Mouse (Mus musculus) layer of hippocampus, adult 8-10 months (tissue): ENCODE results near the gene Rpl18a. TPM values are rescaled to one million over a fixed set of nuclear protein-coding genes. Genes with fewer than 3 reads are reported as not detected.
A peak's percentile ranks its signal among the peaks of the same experiment; 100 is the strongest.
"Not testable (repeated sequence)": the region's sequence is repeated elsewhere in the genome, so short reads cannot be mapped to it uniquely, and the experiment has no call there.

ENCODE experiments used
- DNase-seq, 2 experiments: peaks; one replicate each; pipeline ENCODE4 v3.0.0; 2022; ENCODE audit warnings: low spot score in 2 of 2
- total RNA-seq, 4 experiments: library from RNA; stranded (reverse); gene quantifications; 2 replicates each; pipeline ENCODE4 v1.2.4; 2022

Gene Rpl18a
- total RNA-seq, 4 experiments from 2014 or later = 619 to 893 (median 714) TPM

DNA sequence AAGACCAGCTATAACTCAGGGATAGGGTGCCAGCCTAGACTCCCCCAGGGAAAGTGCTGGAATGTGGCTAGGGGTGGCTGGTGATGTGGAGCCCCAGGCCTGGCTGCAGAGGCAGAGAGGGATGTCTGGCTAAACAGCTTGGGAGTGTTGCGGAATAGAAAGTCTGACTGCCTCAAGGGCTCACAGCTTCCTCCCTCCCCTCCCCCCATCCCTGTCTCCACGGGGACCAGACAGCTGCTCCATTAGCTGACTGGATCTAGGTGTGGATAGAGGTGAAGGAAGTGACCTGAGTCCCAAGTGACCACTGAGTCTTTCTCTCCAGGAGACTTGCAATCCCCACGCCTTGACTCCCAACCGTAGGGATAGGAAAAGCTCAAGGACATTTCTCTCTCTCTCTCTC, 5.9 kb upstream of the Rpl18a start:
- no peak for DNase-seq

DNA sequence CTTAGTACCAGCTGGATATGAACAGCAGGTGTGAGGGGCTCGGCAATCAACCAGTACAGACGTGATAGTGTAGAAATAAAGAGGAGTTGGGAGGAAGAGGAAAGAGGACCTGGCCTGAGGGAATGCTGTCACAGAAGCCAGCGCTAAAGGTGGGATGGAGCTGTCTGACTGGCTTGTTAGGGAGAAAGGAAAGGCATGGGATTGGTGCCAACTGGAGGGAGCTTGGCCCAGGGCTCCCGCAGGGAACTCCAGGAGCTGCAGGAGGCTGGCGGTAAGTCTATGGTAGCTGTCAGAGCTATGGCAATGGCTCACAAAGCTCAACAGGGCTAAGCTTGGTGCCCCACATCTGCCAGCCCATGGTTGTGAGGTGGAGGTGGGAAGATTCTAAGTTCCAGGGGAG, 5.0 kb upstream of the Rpl18a start:
- no peak for DNase-seq

DNA sequence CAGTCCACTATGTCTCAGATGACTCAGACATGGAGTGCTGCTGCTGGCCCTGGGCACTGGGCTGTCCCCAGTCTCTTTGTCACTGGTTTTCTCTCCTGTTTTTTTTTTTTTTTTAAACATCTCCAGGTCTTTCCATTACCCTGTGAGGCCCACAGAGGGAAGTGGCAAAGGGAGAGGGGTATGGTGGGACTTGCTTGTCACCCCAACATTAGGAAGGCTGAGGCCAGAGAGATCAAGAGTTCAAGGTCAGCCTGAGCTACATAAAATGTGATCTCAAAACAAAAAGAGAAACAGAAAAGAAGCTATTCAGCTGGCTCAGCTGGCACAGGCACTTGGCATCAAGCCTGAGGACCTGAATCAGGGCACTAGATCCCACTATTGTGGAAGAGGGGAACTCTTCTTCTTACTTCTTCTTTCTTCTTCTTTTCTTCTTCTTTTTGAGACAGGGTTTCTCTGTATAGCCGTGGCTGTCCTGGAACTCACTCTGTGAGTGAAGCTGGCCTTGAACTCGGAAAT, 3.7 kb upstream of the Rpl18a start:
- DNase-seq = no peak

DNA sequence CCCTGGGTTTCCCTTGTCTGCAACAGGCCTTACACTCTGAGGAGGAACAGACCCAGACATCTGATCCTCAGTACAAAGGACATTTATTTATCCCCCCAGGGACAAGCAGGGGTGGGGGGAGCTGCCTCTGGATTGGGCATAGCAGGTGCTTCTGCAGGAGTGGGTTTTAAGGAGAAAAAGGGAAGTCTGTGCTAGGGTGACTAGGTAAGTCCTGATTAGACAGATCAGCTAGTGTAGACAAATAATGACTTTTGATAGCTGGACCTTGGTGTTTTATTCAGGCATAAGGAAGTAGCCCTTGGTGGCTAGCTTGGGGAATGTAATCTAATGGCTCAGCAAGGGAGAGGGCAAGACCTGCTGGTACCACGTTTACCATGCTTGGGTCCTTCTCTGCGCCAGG, 2.0 kb upstream of the Rpl18a start:
- no peak for DNase-seq

DNA sequence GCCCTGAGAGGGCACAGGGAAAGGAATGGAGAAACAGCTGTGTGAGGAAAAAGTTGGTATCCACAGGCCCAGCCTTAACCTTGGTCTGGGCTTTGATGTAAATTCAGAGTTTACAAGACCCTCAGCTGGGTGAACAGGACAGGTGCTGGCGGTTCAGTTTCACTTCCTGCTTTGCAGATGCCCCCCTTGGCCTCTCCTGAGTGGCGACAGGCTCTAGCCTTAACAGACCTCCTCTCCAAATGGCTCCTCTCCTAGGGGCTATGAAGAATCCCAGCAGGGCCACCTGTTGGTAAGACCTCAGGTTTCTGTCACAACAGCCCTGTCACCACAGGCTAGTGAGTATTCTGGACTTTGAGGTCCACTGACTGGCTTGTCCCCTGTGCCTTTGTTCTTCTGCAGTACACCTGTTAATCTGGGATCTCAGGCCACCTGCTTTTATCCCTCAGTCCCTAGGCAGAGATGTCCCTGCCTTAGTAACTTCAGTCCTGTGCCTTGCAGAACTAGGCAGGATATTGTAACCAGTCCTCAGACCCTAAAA, 1.5 kb upstream of the Rpl18a start:
- no peak for DNase-seq

DNA sequence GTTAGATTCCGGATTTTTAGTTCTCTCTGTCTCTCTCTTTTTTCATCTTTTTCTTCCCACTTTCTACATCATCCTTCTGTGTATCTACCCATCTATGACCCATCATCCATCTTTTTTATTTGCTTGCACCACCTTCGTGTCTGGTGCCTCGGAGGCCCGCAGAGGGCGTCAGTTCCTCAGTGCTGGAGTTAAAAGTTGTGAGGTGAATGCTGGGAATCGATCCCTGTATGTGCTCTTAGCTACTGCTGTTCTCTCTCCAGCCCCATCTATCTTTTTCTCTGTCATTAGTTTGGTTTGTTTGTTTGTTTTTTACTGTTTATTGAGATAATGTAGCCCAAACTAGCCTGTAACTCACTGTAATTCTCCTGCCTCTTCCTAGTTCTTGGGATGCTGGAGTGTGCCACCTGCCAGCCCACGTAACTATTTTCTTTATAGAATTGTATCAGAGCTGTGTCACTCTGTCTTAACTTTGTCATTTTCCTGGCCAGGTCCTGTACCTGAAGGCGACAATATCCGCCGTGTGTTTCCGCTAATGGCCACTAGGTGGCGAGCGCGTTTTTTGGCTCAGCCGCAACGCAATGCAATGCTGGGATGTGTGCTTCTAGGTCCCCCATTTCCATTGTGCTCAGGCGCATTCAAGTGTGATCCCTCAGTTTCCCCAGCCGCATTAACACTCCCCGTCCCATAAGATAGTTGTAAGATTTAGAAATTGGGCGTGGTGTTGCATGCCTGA, 635 bp upstream of the Rpl18a start:
- peak; percentile 77 to 90 for DNase-seq

DNA sequence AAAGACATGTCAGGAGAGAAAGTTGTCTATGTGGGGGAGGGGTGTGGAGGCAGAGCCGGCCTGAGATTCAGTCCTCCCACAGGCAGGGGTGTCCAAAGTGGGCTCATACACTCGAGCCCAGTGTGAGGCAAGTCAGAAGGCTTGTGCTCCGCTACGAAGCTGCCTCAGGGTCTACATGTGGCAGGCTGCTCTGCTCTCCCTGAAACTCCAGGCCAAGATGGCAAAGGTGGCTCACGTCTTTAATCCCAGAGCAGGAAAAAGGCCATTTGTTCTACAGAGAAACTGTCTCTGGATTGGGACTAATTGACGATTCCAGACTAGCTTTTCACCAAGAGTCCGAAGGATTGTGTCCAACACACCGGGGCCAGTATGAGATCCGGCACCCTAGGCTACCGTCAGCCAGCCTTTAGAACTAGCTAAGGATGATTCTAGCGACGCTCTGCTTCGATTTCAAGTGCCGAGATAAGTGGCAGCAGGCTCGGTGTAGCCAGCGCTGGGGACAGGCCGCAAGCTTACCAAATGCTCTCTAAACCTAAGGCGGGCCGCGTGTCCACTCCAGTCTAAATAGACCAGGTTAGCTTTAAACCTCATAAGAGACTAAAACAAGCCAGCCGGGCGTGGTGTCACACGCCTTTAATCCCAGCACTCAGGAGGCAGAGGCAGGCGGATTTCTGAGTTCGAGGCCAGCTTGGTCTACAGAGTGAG, 744 bp downstream of the Rpl18a start:
- DNase-seq = no peak

DNA sequence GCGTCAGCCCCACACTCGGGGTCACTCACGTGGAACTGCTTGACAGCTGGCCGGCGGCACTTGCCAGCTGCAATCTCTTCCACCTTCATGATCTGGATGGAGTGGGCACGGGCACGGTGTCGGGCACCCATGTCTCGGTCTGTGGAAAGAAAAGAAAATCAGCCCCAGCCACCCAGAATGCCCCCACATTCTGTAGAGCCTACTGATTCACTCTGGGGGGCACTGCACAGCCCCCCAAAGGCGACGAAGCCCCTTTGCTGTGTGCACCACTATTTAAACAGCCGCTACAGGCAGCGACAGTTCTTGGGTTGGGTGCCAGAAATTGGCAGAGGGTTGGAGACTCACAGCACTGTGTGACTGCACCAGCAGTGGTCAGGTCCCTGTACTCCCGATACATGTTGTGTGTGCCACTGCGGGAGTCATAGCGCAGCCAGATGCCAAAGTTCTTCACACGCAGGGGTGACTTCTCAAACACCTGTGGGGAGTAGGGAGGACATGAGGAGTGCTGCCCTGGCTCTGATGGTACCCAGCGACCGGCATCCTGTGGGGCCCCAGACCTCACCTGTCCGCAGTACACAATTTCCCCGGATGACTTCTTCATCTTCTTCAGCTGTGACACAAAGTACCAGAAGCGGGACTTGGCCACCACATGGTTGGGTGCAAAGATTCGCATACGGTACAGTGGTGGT, 1.5 kb downstream of the Rpl18a start:
- not testable (repeated sequence) for DNase-seq

DNA sequence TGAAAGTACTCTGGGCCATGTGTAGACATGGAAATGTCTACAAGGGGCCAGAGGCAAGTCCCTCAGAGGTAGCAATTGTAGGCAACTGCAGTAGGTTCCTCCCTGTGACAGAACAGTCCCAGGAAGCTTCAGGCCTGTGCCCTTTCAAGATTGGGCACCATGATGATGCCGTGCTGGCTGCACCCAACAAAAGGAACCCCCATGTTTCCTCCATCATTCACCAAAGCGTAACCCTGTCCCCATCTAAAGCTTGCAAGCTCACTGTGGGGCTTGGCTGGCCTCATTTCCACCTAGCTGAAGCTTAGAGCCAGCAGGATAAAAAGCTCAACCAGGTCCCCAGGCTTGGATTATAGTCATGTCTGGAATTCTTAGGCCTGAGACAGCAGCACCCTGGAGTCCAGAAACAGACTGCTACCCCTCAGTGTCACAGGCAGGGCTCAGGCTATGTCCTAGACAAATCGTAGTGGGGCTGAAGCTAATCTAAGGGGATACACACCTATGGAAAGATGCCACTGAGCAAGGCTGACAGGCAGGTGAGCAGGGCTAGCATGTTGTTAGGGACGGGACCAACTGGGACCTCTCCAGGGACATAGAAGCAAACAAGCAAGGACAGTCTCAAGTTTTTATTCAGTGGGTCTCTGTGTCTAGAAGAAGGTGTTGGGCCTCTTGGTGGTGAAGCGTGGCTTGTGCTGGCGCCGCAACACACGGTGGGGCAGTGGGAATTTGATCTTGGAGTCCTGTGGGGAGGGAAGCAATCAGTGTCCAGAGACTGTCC, 2.3 kb downstream of the Rpl18a start:
- DNase-seq = no peak

DNA sequence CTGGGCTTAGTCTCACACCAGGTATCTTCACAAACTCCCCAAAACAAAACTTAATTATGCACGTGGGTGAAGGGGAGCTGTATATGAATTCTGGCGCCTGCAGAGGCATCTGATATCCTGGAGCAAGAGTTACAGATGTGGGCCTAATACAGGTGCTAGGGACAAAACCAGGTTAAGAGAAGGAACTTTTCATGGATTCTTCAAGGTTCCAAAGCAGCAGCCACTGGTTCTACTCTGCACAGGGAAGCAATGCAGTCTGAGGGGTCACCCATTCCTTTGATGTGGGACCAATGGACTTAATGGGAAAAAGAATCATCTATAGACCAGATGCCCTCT, 2.9 kb downstream of the Rpl18a start:
- DNase-seq = no peak

DNA sequence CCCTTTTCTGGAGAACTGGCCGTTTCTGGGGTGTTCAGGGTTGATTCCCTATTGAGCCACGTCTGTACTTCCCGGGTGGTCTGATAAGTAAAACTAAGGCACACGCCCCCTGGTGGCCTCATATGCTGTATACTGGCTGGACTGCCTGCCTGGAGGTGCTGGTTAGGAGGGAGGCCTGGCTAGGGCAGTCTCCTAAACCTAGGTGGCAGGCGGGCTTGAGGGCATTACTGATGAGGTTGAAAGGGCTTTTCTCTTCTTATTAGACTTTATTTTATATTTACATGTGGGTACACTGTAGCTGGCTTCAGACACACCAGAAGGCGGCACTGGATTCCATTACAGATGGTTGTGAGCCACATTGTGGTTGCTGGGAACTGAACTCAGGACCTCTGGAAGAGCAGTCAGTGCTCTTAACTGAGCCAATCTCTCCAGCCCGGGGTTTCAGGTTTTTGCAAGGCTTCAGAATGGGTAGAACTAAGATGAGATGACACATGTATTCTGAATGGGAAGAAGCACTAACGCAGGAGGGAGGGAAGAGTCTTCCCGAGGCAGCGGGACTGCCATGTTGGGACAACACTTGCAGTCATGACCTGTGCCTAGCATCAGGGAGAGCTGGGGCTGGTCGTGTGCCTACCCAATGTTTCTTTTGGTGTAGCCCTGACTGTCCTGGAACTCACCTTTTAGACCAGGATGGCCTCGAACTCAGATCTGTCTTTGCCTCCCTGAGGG, 3.4 kb downstream of the Rpl18a start:
- DNase-seq = peak in 1 of 2 experiments; percentile 71

DNA sequence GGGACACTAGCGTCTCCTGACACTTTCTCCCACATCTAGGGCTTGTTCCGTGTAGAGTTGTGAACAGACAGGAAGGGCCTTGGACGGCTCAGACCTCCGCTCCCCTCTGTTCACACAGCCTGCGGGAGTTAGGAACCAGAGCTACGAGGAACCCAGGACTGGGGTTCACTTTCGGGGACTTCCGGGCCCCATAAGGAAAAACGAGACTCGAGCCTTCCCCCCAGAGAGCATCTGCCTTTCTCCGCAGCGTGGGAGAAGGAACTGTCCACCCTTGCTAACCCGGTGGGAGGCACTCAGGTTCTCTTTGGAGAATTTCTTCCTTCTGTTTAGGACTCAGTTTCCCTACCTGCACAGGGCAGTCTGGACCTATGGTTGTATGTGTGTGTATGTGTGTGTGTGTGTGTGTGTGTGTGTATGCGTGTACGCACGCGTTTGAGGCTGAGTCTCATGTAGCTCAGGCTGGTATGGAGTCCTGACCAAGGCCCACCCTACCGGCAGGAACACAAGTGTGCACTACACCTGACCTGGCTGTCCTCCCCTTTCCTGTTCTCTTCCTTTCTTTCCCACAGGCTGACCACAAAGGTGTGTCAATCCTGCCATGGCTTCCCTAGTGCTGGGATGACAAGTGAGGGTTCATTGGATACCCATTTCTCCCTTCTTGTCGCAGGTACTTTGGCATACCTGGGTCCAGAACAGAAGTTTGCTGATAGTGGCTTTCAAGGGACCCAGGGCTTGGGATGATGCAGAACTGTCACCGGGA, 4.1 kb downstream of the Rpl18a start:
- DNase-seq = no peak

DNA sequence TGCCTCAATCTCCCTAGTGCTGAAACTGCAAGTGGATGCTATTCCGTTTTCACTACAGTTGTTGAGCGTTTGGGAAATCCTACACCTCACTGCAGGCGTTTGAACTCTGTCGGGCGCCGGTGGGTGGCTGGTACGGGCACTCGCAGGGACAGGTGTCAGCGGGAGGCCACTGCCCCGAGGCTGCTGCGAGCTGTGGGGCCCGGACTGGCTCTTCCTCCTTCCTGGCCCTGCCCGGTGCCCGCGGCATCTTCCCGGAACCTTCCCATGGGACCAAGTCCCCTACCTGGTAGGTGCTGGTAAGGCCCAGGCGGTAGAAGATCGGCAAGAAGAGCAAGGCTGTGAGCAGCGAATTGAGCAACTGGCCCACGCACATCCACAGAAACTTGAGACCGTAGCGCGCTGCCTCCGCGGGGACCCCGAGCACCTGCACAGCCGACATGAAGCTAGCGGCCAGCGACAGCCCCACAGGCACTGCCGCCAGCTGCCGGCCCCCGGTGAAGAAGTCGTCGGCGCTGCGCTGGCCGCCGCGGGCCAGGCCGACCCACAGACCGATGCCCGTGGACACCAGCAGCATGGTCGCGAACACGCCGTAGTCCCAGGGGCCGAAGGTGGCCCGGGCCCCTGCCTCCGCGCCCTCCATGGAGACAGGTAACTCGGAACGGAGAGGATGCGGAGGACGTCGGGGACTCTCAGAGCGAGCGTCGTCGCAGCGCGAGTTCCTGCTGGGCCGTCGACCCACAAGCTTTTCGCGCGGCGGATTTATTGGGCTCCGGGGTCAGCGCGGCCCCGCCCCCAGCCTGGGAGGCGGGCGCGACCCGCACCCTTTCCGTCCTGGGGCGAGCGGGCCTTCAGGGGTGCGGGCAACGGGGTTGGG, 5.0 kb downstream of the Rpl18a start, which contains the start of gene Slc5a5:
Gene Slc5a5 (minus strand): TSS at position 736 of the 874 bp plus-strand sequence.
- no peak for DNase-seq

DNA sequence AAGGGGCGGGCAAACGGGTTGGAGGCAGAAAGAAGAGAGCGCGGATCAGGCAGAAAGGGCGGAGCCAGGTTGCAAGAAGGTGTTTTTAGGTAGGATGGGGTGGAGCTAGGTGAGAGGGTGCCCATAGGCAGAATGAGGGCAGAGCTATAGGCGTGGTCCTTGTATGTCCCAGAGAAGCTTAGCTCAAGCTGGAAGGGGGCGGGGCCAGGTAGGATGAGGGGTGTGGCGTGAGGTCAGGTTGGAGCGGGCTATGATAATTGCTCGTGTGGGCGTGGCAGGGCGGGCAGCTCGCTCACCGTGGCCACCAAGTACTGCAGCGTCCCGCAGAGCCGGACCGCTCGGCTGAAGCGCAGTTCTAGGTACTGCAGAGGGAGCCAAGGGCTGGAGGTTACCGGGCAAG, 5.9 kb downstream of the Rpl18a start:
- no peak for DNase-seq

DNA sequence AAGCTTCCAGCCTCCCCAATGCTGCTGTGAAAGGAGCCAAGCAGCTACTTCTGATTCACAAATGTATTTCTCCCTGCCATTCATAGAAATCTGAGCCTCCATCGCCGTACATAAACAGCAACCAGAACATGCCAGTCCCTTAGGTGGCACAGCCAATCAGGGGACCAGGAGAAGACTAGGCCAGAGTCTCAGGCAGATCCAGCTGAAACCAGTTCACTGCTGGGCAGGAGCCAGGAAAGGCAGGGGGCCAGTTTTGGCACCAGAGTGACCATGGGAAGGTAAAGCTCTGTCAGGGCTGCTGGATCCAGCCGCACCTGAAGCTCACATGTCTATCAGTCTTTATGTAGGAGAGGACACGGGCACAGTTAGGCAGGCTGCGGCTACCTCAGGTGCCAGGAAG, 6.6 kb downstream of the Rpl18a start:
- DNase-seq = no peak

DNA sequence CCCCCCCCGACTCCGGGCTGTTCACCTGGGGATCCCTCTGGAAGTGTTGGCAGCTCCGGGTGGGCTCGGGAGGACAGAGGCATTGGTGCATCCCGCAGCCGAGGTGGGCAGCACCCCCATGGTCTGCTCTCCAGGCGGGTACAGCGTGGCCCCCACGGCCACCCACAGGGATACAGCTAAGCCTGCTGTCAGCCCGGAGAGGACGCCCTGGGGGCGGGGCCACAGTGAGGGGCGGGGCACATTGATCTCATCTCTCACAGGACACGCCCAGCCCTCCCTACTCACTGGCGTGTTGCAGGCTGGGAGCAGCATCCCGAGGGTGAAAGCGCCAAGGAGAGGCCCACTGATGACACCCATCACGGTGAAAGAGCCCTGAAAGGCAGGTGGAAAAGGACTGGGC, 9.5 kb downstream of the Rpl18a start:
- DNase-seq = no peak

DNA sequence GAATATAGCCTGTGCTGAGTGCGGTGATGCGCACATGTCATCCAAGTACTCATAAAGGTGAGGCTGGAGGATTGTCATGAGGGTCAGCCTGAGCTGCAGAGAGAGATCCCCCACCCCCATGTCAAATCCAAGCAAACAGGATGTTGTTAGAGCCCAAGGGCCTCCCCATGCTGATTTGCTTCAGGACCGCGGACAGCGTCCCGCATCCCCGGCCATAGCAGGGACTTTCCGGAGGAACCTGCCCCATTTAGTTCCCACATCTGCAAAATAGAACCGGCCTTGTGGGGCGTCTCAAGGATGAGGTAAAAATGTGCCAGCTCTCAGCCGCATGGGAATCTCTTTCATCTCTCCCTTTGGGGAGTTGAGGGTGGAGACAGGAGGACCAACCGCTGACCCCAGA, 11.6 kb downstream of the Rpl18a start:
- no peak for DNase-seq

DNA sequence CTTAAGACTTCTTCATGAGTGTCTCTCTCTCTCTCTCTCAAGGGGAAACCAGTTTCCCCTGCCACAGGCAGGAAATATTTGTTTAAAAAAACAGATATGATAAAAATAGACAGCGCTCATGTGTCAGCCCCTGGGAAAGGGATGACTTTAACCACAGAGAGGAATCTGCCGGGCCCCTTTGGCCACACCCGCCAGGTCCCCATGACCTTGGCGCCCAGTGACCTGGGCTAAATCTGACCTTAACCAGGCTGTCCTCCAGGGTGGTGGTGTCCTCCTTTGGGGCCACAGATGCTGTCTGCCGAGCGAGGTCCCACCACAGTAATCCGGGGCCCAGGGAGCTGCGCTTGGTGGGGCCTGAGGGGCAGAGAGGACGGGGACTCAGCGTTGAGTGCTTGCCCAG, 12.5 kb downstream of the Rpl18a start:
- no peak for DNase-seq

DNA sequence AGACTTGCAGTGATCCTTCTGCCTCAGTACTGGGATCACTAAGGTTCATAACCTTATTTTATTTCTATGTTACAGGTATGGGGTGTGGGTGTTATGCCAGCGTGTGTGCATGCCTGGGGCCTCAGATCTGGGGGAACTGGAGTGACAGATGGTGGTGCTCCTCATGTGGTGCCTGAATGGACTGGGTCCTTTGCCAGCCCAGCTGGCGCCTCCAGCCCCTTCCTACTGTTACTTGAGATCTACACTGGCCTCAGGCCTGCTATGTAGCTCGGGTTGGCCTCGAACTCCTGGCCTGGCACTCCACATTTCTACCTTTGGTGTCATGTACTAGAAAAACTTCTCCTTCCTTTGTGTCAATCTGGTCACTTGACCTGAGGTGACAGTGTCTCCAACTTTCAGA, 13.0 kb downstream of the Rpl18a start:
- DNase-seq = no peak
